Mouse (Mus musculus) urinary bladder, postnatal 36 days (tissue): Measurements from ENCODE around the gene Sptbn1.
"Not testable (repeated sequence)": the region's sequence is repeated elsewhere in the genome, so short reads cannot be mapped to it uniquely, and the experiment has no call there.

Source experiments
- DNase-seq, 2 experiments: peaks; one replicate each; pipeline ENCODE4 v3.0.0; 2022; ENCODE audit warnings: low spot score in 2 of 2, mixed read lengths in 1 of 2

Sptbn1 gene

GRCm38 (mm10) chr11:30256491-30256890 is 11.5 kb downstream of the Sptbn1 start:
- DNase-seq = no peak

- not testable (repeated sequence) for DNase-seq
These were observed 12.8 kb downstream of the Sptbn1 start for GRCm38 (mm10) chr11:30255211-30255610.

GRCm38 (mm10) chr11:30251294-30251904 is 16.6 kb downstream of the Sptbn1 start:
- no peak for DNase-seq

- no peak for DNase-seq
These were observed 18.4 kb downstream of the Sptbn1 start for GRCm38 (mm10) chr11:30249452-30250016.

- no peak for DNase-seq
These were observed 20.9 kb downstream of the Sptbn1 start for GRCm38 (mm10) chr11:30247106-30247505.

- no peak for DNase-seq
These were observed 21.8 kb downstream of the Sptbn1 start for GRCm38 (mm10) chr11:30246161-30246560.

- no peak for DNase-seq
These were observed 23.8 kb downstream of the Sptbn1 start for GRCm38 (mm10) chr11:30244172-30244571.

GRCm38 (mm10) chr11:30243591-30243990 is 24.4 kb downstream of the Sptbn1 start:
- DNase-seq = peak in 1 of 2 experiments; percentile 52

- no peak for DNase-seq
These were observed 27.1 kb downstream of the Sptbn1 start for GRCm38 (mm10) chr11:30240861-30241260.

GRCm38 (mm10) chr11:30237960-30238359 is 30.0 kb downstream of the Sptbn1 start:
- DNase-seq = no peak

GRCm38 (mm10) chr11:30236681-30237242 is 31.2 kb downstream of the Sptbn1 start:
- DNase-seq = no peak

- no peak for DNase-seq
These were observed 32.3 kb downstream of the Sptbn1 start for GRCm38 (mm10) chr11:30235666-30236065.

GRCm38 (mm10) chr11:30235218-30235617 is 32.8 kb downstream of the Sptbn1 start:
- DNase-seq = no peak

GRCm38 (mm10) chr11:30233946-30234345 is 34.0 kb downstream of the Sptbn1 start:
- no peak for DNase-seq

- peak in 1 of 2 experiments; percentile 60 for DNase-seq
These were observed 35.9 kb downstream of the Sptbn1 start for GRCm38 (mm10) chr11:30232082-30232481.

- DNase-seq = no peak
These were observed 36.6 kb downstream of the Sptbn1 start for GRCm38 (mm10) chr11:30231336-30231735.

GRCm38 (mm10) chr11:30230330-30230771 is 37.6 kb downstream of the Sptbn1 start:
- DNase-seq = no peak

- no peak for DNase-seq
These were observed 41.2 kb downstream of the Sptbn1 start for GRCm38 (mm10) chr11:30226756-30227155.

GRCm38 (mm10) chr11:30224599-30224998 is 43.4 kb downstream of the Sptbn1 start:
- no peak for DNase-seq

GRCm38 (mm10) chr11:30222636-30223035 is 45.3 kb downstream of the Sptbn1 start:
- DNase-seq = no peak

GRCm38 (mm10) chr11:30221043-30221442 is 46.9 kb downstream of the Sptbn1 start:
- DNase-seq = no peak

- DNase-seq = no peak
These were observed 49.6 kb downstream of the Sptbn1 start for GRCm38 (mm10) chr11:30218386-30218785.

- DNase-seq = no peak
These were observed 50.5 kb downstream of the Sptbn1 start for GRCm38 (mm10) chr11:30217496-30217895.
